15 mouse cellular contexts compared by ENCODE assay signal in the genomic region with DNA sequence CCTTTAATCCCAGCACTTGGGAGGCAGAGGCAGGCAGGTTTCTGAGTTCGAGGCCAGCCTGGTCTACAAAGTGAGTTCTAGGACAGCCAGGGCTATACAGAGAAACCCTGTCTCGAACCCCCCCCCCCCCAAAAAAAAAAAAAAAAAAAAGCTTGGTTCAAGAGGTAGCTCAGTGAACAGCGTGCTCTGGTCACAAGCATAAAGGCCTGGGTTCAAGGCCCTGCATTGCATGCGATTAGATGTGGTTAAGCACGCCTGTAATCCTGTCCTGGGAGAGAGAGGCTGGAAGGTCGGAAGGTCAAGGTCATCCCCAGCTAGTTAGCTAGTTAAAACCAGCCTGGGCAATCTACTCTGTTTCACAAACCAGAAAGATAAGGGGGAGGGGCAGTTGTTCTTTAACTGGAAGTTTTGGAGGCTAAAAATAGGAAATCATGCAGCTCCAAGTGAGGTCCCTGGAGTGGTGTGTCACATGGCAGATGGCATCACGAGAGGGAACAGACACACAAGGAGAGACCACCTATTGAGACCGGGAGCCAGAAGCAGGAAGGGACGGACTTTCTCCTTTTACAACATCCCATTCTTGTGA. TPM values are rescaled to one million over a fixed set of nuclear protein-coding genes. Genes with fewer than 3 reads are reported as not detected.
A peak's percentile ranks its signal among the peaks of the same experiment; 100 is the strongest.
DNase-seq lines count a peak whose midpoint lies in the region; ATAC-seq and TF ChIP-seq lines count a peak whose summit lies in the region.
"Had no signal": no experiment of that assay in that cellular context is flagged by ENCODE, and none has a peak within 500 bp of the region (broad histone marks: within the 10 kb centered on the region; RNA-seq: fewer than 3 reads in every experiment).

No protein-coding gene starts in this region.

- peak overlapping the region; percentile 35; the same call in 1 of the 2 replicates for H3K27ac ChIP-seq in heart, embryonic 11.5 days (ENCODE audit: low read depth, low read length)
- peak overlapping the region; percentile 85 for H3K27ac ChIP-seq in ES-E14 (ENCODE audit: insufficient read depth, low read depth, low read length, poor library complexity, severe bottlenecking)
- H3K27ac ChIP-seq in liver, embryonic 13.5 days: no peak overlapping the region
- H3K27ac ChIP-seq: macrophage had no signal

- H3K4me3 ChIP-seq in heart, embryonic 11.5 days (ENCODE audit: low read depth, low read length): no peak overlapping the region
- H3K4me3 ChIP-seq in ES-E14 (ENCODE audit: insufficient read depth in 1 of 2, low read depth in 1 of 2, low read length in 2 of 2, poor library complexity in 1 of 2, severe bottlenecking in 1 of 2): no peak overlapping the region
- H3K4me3 ChIP-seq in liver, embryonic 13.5 days (replicated peaks): no peak overlapping the region
- H3K4me3 ChIP-seq: limb, embryonic 13.5 days had no signal

- DNase-seq in heart, postnatal 4 days: no peak
- peak; percentile 61 for DNase-seq in kidney, adult 9 months
- no peak for DNase-seq in kidney, adult 11 months
- peak; percentile 90 for DNase-seq in ES-E14 (ENCODE audit: low read depth, low spot score)
- DNase-seq in liver, embryonic 13.5 days: no peak
- no peak for DNase-seq in testis, postnatal 10 days (ENCODE audit: low spot score)
- no peak for DNase-seq in ovary, postnatal 14 days (ENCODE audit: low spot score)
- DNase-seq: adrenal gland, adult 2 months; cerebellum, adult 9-10 months; right cerebral cortex, postnatal 25 days; thymus, postnatal 14 days had no signal

- WGBS in heart, embryonic 11.5 days (ENCODE audit: insufficient replicate concordance): 74% methylated on average over 9 of the region's 9 CpGs
- 58% methylated on average over 9 of the region's 9 CpGs for WGBS in liver, embryonic 13.5 days (ENCODE audit: insufficient replicate concordance)

- H3K9me3 ChIP-seq in heart, embryonic 11.5 days (replicated peaks; ENCODE audit: control insufficient read depth, low read length): no peaks in the 10 kb centered on the region
- no peaks in the 10 kb centered on the region for H3K9me3 ChIP-seq in ES-E14 (ENCODE audit: control insufficient read depth, insufficient read depth, low read depth, low read length)
- no peaks in the 10 kb centered on the region for H3K9me3 ChIP-seq in liver, embryonic 13.5 days (replicated peaks)
- H3K9me3 ChIP-seq: forebrain, embryonic 10.5 days; limb, embryonic 13.5 days had no signal

- H3K9ac ChIP-seq in heart, embryonic 11.5 days (ENCODE audit: low read depth, low read length): no peak overlapping the region
- H3K9ac ChIP-seq in ES-E14 (ENCODE audit: insufficient read depth, low read depth, low read length, poor library complexity, severe bottlenecking): peak overlapping the region; percentile 4; the same call in 1 of the 2 replicates
- H3K9ac ChIP-seq in liver, embryonic 13.5 days: no peak overlapping the region
- H3K9ac ChIP-seq: limb, embryonic 13.5 days had no signal

- no peak overlapping the region for H3K4me2 ChIP-seq in heart, embryonic 11.5 days
- H3K4me2 ChIP-seq in liver, embryonic 13.5 days: no peak overlapping the region
- H3K4me2 ChIP-seq: limb, embryonic 13.5 days had no signal

- H3K4me1 ChIP-seq in heart, embryonic 11.5 days (ENCODE audit: control insufficient read depth, insufficient read depth, low read length): peaks cover 10% of the 10 kb centered on the region; the same call in 1 of the 2 replicates
- H3K4me1 ChIP-seq in ES-E14 (ENCODE audit: control insufficient read depth in 2 of 2, insufficient read depth in 2 of 2, low read length in 2 of 2, poor library complexity in 1 of 2): peaks cover 4 to 15% of the 10 kb centered on the region in 2 experiments; a peak in 2 of 4 replicates
- H3K4me1 ChIP-seq in liver, embryonic 13.5 days (replicated peaks): no peaks in the 10 kb centered on the region; the same call in 1 of the 2 replicates

- H3K27me3 ChIP-seq in heart, embryonic 11.5 days (ENCODE audit: control insufficient read depth, insufficient read depth, low read length): no peaks in the 10 kb centered on the region
- no peaks in the 10 kb centered on the region for H3K27me3 ChIP-seq in liver, embryonic 13.5 days
- H3K27me3 ChIP-seq: limb, embryonic 13.5 days had no signal

- in situ Hi-C loops in ES-E14 (cut with MboI; ENCODE audit: low sequenced_read_pairs in 2 of 2, unreplicated experiment in 2 of 2): no loop called here

- no peak for ATAC-seq in heart, embryonic 11.5 days (replicated peaks; ENCODE audit: insufficient number of reproducible peaks, low FRiP score, low TSS enrichment)
- peak; percentile 32; the same call in 1 of the 2 replicates for ATAC-seq in liver, embryonic 13.5 days (ENCODE audit: low read depth)

- no peaks in the 10 kb centered on the region for H3K36me3 ChIP-seq in heart, embryonic 11.5 days (ENCODE audit: control insufficient read depth, insufficient read depth, low read length)
- no peaks in the 10 kb centered on the region for H3K36me3 ChIP-seq in ES-E14 (ENCODE audit: control insufficient read depth, insufficient read depth, low read length, poor library complexity, severe bottlenecking)
- no peaks in the 10 kb centered on the region for H3K36me3 ChIP-seq in liver, embryonic 13.5 days
- H3K36me3 ChIP-seq: forebrain, embryonic 10.5 days; limb, embryonic 13.5 days had no signal

TF ChIP-seq in ES-E14, 5 proteins besides CTCF, POLR2A, EP300 and RAD21:
- TF ChIP-seq CHD2 (IDR thresholded peaks at IDR 0.05; ENCODE audit: low read depth, low read length) (peak; percentile 59; the same call in 1 of the 2 replicates), ZNF384 (IDR thresholded peaks at IDR 0.05; ENCODE audit: low read depth, low read length) (peak; percentile 86), MAFK (IDR thresholded peaks at IDR 0.05; ENCODE audit: insufficient read depth, low read depth, low read length) (no peak), ZC3H11A (IDR thresholded peaks at IDR 0.05; ENCODE audit: borderline replicate concordance, low read depth, low read length) (no peak), HCFC1 (IDR thresholded peaks at IDR 0.05; ENCODE audit: borderline replicate concordance, insufficient read depth, low read length) (no peak)

RNA-seq across cellular contexts. Expression of a gene that starts 7.4 kb away (rescaled TPM):
- polyA plus RNA-seq in heart, embryonic 11.5 days (2014; fragmentation: Nextera tagmentation; extraction: Ambion mirVana): 488 and 525 TPM in 2 replicates
- 100 to 1,000 TPM; 162 to 167 TPM for total RNA-seq in heart, postnatal 4 days (2021)
- 140 and 241 TPM in 2 replicates for total RNA-seq in ES-E14 (2012; rRNA removed)
- 109 and 120 TPM in 2 replicates for polyA plus RNA-seq in liver, embryonic 13.5 days (2015; fragmentation: Nextera tagmentation; extraction: Ambion mirVana)

Comparison
In these comparisons a context has a peak if more than half of its experiments do, and no peak if none do; other contexts are left out.
1. DNase-seq: peak in kidney, adult 9 months (single experiment) and ES-E14 (single experiment); none in heart, postnatal 4 days (single experiment), kidney, adult 11 months (single experiment), liver, embryonic 13.5 days (single experiment), testis, postnatal 10 days (single experiment) and ovary, postnatal 14 days (single experiment).